Mouse (Mus musculus): ENCODE measurements around the gene Nop58.

GRCm38 (mm10) chr1:59763781-59764251, 79.0 kb downstream of the Nop58 start:
- TF ChIP-seq POLR2A (IDR thresholded peaks at IDR 0.05; ENCODE audit: low read depth, low read length): no peak
- no peak for TF ChIP-seq CTCF (conservative IDR thresholded peaks at IDR 0.05; ENCODE audit: insufficient read depth, insufficient read length, low read depth, low read length)
